Mouse (Mus musculus): ENCODE measurements at regions not wholly inside any gene's neighbourhood (a gene's known extent, or its start where the extent isn't known, plus 50 kb on each side); places are given as distances from the start of the nearest gene placed in this dataset.

DNA sequence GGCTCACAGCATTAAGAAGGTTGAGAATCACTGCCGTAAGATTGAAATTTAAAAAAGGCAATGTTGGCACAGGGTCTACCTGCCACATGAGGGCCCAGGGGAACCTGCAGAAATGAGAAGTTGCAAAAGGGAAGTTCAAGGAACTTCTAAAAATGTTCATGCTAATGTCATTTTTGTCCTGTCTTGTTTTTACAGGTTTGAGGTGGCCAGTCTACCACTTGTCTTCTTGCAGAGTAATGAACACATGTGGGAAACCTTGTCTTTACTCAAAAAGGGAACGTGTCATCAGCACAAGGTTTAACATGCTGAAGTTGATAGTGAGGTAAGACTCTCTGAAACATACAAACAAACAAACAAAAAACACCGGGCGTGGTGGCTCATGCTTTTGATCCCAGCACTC lies 71.4 kb upstream of the Nanos1 start:
- DNase-seq: no peak

DNA sequence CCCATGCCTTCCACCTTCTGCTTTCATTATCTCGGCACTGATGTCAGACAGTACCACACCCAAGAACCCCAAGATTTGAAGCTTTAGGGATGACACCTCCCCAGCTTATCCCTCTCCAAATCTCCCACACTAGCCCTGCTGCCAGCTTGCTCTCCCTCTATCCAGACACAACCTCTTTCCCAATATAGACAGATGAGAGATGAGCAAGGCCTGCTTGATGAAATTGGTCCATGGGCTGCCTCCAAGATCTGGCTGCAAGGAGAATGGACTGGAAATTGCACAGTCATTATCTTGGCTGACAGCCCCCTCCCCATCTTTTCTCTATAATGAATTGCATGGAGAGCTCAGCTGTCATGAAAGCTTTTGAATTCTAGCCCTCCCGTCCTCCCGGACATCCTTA lies 73.5 kb upstream of the Nanos1 start:
- DNase-seq: no peak

GRCm38 (mm10) chr19:60681481-60681880 lies 74.3 kb upstream of the Nanos1 start:
- DNase-seq: no peak

DNA sequence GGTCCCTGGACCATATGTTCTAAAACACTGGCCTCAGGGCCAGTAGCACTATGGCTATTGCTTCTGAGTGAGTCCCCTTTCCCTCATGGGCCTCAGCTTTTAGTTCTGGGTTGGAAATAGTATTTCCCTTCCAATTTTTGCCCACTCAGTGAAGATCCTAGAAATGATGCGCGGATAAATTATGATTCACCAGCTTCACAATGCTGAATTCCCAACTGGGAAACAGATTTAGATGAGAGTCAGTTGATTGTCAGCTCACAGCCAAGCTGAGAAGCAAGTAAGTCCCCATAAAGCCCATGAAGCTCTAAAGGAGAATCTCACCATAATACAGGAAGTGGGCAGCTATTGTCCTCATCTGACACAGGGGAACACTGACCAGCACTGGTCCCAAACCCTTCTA lies 77.6 kb upstream of the Nanos1 start:
- DNase-seq: no peak

GRCm38 (mm10) chr19:60674953-60675472 lies 80.8 kb upstream of the Nanos1 start:
- DNase-seq: no peak

- no peak for DNase-seq
Measured at GRCm38 (mm10) chr19:60670781-60671180, 85.0 kb upstream of the Nanos1 start.

GRCm38 (mm10) chr19:60665842-60666241 lies 85.0 kb upstream of the Cacul1 start:
- DNase-seq: peak in 1 of 2 experiments; percentile 2

DNA sequence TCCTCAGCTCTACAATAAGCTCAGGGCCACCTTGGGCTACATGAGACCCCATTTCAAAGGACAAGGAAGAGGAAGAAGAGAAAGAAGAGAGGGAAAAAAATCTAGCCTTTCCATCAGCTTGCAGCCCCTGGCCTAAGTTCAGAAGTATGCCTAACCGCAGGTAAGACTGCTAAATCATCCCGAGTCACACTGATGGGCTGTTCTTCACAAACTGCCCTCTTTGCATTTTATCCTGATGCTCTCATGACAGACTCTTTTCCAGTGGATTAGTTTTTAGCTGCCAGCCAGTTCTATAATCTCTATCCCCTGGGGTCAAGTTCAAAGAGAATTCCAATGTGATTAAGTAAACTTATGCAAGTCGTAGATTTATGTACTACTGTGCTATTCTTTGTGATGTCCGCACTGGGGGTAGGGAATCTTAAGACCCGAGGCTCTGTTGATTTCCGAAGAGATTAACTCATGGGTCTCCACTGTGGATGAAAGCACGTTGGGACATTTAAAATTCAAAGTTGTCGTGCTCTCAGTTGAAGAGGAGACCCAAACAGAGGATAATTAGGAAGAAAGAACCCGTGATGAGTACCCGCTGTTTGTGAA lies 70.4 kb upstream of the Cacul1 start:
- DNase-seq: no peak

- no peak for DNase-seq
Measured at GRCm38 (mm10) chr19:60640065-60640464, 59.2 kb upstream of the Cacul1 start.

Measured in lung, adult 18-20 months (tissue).